Mouse (Mus musculus): ENCODE results near the gene Dnajc15. TPM values are rescaled to one million over a fixed set of nuclear protein-coding genes. Genes with fewer than 3 reads are reported as not detected.

Dnajc15 gene
- 252 TPM for polyA plus RNA-seq (2014; fragmentation: Illumina TruSeq; extraction: RNeasy Lipid Tissue Mini Kit (QIAGEN cat#74804); ENCODE audit: low read depth, low replicate concordance)

DNA sequence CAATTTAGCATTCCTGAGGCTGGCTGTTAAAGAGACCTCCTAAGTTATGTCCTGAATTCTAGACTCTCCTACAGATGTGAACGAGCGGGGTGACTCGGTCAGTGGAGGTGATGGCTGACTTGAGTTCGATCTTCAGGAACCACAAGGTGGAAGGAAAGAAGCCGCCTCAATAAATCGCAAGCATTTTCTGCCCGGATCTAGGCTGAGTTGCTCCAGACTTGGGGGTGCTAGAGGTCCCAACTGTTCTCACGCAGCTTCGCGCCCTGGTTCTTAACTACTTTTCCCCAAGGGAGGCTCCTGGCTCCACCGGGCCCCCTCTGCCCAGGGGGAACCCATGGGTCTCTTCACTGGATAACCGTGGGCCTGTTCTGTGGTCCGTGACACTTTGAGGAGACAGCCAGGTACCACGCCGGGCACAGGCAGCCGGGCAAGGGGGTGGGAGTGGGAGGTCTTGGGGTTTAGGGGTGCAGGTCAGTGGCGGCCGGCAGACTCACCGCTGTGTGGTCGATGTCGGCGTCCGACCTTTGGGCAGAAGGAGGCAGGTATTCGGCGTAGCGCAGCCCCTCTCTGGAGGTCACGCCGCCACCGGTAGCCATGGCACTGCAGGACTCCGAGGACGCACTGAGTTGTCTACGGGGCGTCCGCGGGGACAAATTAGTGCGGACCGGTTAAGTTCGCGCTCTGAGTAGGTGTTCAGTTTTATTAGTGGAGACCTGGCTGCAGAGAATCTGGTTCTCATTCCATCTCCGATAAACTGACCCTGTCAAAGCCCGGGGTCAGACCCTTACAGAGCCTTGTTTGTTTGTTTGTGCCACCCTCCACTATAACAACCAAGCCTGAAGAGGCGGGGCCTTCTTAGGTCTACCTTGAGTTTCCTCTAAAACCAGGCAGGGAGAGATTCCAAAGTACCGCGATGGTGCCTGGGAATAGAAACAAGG, at the start of gene Dnajc15:
TSS of gene Dnajc15 (minus strand) at position 822 of the 938 bp plus-strand sequence.

DNA sequence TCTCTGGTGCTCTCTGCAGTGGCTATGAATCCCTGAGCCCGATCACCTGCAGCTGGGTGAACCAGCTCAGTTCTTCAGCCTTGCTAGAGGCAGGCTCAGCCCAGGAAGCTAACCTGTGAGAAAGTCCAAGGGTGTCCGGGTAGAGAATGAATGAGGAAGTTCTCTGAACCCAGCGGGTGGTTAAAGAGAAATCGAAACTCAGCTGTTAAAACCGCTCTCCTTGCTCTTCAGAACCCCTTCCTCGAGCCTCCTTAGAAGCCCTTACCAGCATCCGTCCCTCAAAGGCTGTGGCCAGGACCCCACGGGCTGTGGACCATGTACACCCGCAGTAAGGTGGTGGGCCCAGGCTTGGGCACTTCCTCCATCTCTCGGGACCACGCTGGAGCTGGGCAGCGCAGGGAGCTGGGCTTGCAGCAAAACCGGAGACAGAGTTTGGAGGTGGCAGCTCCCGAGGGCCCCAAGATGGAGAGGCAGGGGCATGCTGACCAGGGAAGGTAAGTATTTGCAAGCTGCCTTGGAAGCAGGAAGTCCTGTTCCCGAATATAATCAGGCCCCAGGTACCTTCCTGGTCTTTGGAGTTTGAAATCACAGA, 29.3 kb upstream of the Dnajc15 start, which contains the start of gene Epsti1:
TSS of gene Epsti1 (plus strand) at position 69 of the 592 bp plus-strand sequence.

Other genes with a start within 250 kb of the Dnajc15 start
- gene Epsti1, start 29.1 kb upstream of the Dnajc15 start, polyA plus RNA-seq (2014; fragmentation: Illumina TruSeq; extraction: RNeasy Lipid Tissue Mini Kit (QIAGEN cat#74804); ENCODE audit: low read depth, low replicate concordance): 3.9 TPM
- gene Fam216b, start 213.9 kb upstream of the Dnajc15 start, polyA plus RNA-seq (2014; fragmentation: Illumina TruSeq; extraction: RNeasy Lipid Tissue Mini Kit (QIAGEN cat#74804); ENCODE audit: low read depth, low replicate concordance): not detected